Mouse (Mus musculus): ENCODE measurements around the gene Rad50.

Rad50 gene

DNA sequence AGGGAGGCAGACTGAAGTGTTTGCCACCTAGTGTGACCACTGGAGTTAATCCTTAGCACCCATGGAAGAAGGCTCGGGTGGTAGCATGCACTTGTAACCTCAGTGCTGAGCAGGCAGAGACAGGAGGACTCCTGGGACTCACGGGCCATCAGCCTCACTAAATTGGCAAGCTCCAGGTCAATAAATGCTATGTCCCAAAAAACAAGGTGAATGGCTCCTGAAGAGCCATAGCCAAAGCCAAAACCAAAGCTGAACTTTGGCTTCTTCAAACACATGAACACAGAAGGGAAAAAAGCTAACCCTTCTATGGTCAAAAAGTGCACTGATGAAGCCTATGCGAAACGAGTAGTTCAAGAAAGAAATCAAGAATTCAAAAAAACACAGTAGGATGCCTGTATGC, 7.8 kb downstream of the Rad50 start:
- DNase-seq (ENCODE audit: extremely low spot score, low read depth, low spot score): no peak

DNA sequence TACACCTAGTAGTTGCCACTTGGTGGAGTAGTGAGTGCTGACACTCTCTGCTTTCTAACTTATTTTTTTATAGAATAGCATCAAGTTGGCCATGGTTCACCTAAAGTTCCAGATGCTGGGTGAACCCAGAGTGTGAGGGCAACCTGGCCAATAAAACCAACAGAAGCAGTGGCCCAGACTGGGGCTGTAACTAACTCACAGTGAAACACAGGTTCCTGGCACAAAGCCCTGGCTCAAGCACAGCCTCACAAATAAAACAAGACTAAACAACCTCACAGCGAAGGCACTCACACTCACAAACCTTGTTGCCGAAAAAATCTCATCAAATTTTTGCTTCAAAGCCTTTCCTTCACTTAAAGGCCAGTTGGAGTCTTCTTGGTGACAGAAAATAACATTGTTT, 8.6 kb downstream of the Rad50 start:
- DNase-seq (ENCODE audit: extremely low spot score, low read depth, low spot score): no peak

GRCm38 (mm10) chr11:53691979-53692378, 15.1 kb downstream of the Rad50 start:
- DNase-seq (ENCODE audit: extremely low spot score, low read depth, low spot score): no peak

- no peak for DNase-seq (ENCODE audit: extremely low spot score, low read depth, low spot score)
These were observed 24.1 kb downstream of the Rad50 start for GRCm38 (mm10) chr11:53682994-53683530.

GRCm38 (mm10) chr11:53682170-53682569, 24.9 kb downstream of the Rad50 start:
- DNase-seq (ENCODE audit: extremely low spot score, low read depth, low spot score): no peak

DNA sequence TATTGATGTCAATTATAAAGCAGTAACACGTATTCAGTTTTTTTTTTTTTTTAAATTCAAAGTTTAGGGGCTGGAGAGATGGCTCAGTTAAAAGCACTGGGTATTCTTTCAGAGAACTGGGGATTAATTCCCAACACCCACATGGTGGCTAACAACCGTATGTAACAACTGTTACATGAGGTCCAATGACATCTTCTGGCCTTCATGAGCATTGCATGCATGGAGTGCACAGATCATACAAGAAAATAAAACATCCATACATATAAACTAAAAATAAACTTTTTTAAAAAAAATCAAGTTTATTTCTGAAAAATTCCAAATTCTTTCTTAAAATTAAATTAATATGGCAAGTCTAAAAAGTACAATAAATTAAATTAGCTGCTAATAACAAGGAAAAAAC, 25.4 kb downstream of the Rad50 start:
- DNase-seq (ENCODE audit: extremely low spot score, low read depth, low spot score): no peak

DNA sequence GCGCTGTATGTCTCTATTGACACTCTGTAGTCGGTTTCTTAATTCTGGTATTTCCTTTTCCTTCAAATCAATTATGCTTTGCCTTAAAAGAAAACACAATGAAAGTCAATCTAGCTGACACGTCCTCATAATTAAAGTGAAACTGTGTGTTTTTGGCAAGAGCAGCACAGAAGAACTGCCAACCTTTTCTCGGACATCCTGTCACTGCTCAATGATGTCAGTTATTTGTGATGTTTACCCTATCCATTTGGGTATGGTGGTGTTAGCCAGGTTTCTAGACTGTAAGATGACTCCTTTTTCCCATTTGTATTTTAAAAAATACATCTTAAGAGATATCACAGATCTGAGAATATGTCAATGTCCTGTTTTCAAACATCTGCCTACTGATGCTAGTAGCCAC, 27.0 kb downstream of the Rad50 start:
- DNase-seq (ENCODE audit: extremely low spot score, low read depth, low spot score): no peak

DNA sequence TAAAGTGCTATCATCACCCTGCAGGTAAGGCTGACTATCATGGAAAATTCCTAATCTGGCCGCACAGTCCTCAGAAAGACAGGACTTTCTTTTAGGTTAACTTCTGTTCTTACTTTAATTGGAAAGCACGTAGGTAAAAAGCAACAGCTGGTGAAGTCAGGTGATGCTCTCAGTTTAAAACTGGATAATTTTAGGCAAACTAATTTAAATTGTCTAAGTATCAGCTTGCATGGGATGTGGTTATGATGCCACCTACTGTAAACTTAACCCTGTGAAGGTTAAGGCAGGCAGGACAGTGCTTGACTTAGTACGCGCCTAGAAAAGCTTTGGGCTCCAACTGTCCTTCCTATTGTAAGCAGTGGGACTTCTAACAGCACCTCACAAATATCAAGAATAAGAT, 35.7 kb downstream of the Rad50 start:
- no peak for DNase-seq (ENCODE audit: extremely low spot score, low read depth, low spot score)

DNA sequence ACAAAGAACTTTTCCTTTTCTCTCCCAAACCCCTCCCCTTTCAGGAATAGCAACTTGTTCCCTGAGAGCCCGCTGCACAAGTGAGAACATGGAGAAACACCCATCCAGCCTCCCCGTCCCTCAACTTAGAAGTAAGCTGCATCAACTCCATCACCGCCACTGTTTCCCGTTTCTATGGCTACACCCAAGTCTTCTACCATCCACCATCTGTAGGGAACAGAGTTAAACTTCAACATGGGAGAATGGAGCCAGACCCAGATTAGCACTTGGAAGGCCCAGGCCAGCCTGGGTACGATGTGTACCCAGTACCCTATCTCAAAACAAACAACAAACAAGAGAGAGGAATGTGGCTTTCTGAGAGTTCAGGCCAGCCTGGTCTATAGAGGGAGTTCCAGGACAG, 43.0 kb downstream of the Rad50 start:
- no peak for DNase-seq (ENCODE audit: extremely low spot score, low read depth, low spot score)

GRCm38 (mm10) chr11:53662794-53663674, 44.1 kb downstream of the Rad50 start:
- no peak for DNase-seq (ENCODE audit: extremely low spot score, low read depth, low spot score)

DNA sequence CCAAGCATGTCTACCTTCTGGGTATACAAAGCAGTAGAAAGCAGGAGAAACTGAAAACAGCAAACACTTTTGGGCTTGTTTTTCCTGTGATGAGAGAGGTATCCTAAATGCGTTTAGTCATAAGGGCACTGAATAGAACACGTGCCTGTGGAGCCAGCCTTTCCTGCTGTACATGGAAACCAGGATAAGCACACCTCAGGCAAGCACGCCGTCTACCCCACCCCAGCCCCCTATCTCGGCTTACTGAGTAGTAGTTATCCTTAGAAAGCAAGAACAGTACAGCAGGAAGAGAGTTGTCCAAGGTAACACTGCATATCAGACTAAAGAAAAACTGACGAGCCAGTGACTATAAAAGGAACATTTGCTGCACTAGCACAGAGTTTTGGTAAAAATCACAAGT, 49.3 kb downstream of the Rad50 start:
- DNase-seq (ENCODE audit: extremely low spot score, low read depth, low spot score): no peak

- no peak for DNase-seq (ENCODE audit: extremely low spot score, low read depth, low spot score)
These were observed 49.7 kb downstream of the Rad50 start for GRCm38 (mm10) chr11:53657381-53657780.

- no peak for DNase-seq (ENCODE audit: extremely low spot score, low read depth, low spot score)
These were observed 50.4 kb downstream of the Rad50 start for GRCm38 (mm10) chr11:53656558-53657202.

GRCm38 (mm10) chr11:53655043-53655442, 52.1 kb downstream of the Rad50 start:
- DNase-seq (ENCODE audit: extremely low spot score, low read depth, low spot score): no peak

DNA sequence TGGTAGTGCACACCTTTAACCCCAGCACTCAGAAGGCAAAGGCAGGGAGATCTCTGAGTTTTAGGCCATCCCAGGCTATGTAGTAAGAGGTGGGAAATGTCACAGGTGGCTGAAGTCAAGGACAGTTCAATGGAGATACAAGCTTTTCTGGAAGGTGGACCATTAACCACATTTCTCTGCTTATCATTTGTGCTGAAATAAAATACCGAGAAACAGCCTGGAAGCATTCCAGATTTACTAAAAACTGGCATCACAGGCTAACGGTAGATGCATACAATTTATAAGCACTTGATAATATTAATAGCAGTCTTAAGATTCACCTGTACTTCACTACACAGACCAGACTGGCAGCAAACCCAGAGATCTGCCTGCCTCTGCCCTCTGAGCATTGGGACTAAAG, 54.7 kb downstream of the Rad50 start:
- DNase-seq (ENCODE audit: extremely low spot score, low read depth, low spot score): no peak

- DNase-seq (ENCODE audit: extremely low spot score, low read depth, low spot score): no peak
These were observed 55.7 kb downstream of the Rad50 start for GRCm38 (mm10) chr11:53651441-53651840.

GRCm38 (mm10) chr11:53644017-53644416, 63.1 kb downstream of the Rad50 start:
- DNase-seq (ENCODE audit: extremely low spot score, low read depth, low spot score): no peak

DNA sequence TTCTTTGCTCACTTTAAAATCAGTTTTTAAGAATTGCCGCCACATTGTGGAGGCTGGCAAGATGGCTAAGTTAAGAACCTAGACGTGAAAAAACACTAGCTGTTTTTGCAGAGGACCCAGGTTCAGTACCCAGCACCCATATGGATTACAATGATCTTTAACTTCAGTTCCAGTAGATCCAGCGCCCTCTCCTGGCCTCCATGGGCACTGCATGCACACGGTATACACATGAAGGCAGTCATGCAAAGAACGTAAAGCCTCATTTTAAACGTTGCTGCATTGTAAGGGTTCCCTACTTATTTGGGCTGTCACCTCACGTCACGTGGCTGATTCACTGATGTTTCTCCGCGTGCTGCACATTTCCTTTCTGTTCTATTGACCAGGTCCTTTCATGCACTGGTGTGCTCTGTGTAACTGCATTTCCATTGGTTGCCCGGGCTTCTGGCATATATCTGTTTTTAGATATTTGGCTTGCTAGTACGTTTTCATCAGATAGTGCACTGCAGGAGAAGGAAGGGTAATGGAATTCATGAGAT, 64.3 kb downstream of the Rad50 start:
- no peak for DNase-seq (ENCODE audit: extremely low spot score, low read depth, low spot score)

DNA sequence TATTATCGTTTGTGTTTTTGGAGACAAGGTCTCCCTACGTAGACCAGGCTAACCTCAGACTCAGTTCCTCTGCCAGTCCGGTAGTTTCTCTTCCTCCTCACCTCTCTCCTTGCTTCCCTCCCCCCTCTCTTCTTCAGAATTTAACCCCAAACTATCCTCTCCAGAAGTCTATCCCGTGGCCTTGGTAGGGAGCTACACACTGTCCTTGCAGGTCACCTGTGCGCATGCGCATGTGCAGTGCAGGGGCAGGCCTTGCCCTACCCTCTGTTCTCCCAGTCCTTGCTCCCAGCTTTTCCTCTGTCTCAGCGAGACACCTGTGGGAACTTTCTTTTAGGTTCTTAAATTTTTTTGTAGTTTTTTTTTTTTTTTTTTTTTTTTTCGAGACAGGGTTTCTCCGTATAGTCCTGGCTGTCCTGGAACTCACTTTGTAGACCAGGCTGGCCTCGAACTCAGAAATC, 69.3 kb downstream of the Rad50 start:
- no peak for DNase-seq (ENCODE audit: extremely low spot score, low read depth, low spot score)

- peak; percentile 66 for DNase-seq (ENCODE audit: extremely low spot score, low read depth, low spot score)
These were observed 69.9 kb downstream of the Rad50 start for GRCm38 (mm10) chr11:53637046-53637802.

GRCm38 (mm10) chr11:53636183-53636646, 70.9 kb downstream of the Rad50 start:
- no peak for DNase-seq (ENCODE audit: extremely low spot score, low read depth, low spot score)

All from hindlimb bud, embryonic 11.5 days (tissue).